Mouse (Mus musculus) liver (tissue): ENCODE data around the gene Inafm2.

Experiments used
- DNase-seq: peaks from one replicate; pipeline ENCODE4 v3.0.0-alpha.2; 2020; ENCODE audit warnings: mixed read lengths

Gene Inafm2

DNA sequence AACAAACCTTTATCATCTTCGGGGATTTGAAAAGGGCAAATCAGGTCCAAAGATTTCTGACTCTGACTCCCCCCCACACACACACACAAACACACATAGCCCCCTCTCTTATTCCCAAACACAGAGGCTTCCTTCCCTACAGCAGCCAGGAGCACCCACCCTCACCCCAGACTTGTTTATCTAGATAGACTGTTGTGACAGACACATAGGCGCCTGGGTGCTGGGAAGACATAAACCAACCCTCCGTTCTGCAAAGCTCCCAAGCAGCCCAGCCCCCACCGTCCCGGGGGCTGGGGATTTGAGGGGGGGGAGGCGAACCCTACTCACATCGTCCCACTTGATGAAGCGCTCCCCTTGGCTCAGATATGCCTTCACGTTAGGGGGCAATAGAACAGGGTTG is 17.6 kb upstream of the Inafm2 start:
- DNase-seq, result no peak

DNA sequence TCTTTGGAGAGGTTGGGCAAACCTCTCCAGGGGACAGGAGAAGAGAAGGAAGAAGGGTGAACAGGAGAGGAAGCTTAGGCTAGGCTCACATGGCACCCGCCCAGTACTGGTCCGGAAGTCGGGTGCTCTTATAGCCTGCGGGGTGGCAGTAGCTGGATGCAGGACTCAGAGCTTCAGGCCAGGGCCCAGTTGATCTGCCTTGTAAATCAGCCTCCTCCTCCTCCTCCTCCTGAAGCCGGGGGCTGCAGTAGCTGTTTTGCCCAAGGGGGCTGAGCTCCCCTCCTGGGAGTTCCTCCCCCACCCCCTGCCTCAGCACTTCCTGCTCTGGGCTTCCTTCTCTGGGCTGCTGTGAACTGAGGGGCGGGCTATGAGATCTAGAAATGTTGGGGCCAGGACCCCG is 17.2 kb upstream of the Inafm2 start, which contains the start of gene Plcb2:
Plcb2 (minus strand) TSS at position 102 of the 400 bp plus-strand sequence.
- no peak for DNase-seq

DNA sequence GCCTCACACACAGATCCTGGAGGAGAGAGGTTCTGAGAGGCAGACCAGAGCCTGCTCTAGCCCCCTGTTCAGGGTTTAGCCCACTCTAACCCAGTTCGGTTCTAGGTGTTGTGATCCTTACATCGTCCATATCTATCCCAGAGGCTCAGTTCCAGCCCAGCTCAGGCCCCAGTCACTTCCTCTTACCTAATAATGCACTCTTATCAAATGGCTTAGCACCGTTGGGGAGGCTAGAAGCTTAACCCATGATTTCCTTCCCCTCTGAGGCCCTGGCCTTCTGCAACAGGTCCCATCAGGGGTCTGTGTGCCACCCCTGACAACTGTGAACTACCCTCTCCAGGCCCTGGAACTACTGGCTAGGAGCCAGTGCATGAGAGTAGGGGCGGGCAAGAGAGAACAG is 16.4 kb upstream of the Inafm2 start:
- DNase-seq, result no peak

DNA sequence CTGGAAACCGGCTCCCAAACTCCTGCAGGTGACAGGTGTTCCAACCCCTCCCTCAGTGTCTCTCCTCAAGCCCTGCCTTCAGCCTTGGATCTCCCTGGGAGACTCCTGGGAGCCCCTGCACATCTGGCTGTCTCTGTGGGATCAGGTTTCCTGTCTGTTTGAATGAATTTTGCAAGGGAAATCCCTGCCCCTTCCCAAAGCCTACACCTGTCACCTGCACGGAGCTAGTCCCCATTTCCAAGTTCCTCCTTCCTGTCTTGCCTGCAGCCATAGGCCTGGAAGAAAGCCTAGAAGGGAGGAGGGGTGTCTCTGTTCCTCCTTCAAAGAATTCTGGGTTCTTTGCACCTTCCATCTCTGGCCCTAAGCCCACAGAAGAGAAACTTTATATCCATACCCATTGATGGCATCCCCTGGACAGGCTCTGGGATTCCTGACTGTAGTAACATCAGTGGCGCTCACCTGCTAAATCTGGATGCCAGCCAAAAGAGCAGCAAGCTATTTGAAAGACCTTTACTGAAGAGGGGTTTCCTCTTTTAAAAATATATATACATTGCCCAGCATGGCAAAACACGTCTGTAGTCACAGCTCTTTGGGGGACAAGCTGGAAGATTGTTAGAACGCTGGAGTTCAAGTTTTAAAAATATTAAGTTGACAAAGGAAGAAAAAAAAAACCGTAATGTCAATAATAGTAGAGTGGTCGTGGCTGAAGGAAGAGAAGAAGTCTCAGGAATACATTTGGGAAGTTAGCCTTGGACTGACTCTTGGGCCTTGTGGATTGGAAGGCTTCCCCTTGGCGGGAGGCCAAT is 15.5 kb upstream of the Inafm2 start:
- no peak for DNase-seq

DNA sequence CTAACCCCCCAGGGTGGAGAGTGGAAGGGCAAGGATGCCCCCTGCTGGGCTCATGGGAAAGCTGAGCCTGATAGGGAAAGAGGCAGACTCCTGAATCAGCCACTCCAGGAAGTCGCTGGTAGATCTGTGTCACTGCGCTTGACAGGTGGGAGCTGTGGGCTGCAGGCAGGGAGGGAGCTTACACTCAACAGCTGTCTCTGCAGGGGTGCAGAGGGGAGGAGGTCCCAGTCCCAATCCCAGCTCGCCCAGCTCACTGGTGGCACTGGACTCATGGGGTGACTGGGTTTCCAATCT is 15.0 kb upstream of the Inafm2 start:
- peak; percentile 75 for DNase-seq

DNA sequence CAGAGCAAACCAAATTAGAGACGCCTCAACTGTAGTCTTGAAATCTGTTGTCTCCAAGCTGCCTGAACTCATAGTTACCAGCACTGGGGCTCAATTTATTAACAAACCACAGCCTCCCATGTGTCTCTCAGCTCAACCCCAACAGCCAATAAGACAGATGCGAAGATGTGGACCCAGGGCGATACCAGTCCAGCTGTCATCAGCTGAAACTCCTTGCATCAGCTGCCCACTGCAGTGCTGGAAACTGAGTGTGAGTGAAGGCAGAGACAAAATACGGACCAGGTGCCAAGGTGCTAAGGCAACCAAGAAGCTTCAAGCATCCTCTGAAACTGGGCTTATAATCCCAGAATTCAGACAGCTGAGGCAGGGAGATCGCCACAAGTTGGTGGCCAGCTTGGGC is 13.6 kb upstream of the Inafm2 start:
- DNase-seq, result no peak

DNA sequence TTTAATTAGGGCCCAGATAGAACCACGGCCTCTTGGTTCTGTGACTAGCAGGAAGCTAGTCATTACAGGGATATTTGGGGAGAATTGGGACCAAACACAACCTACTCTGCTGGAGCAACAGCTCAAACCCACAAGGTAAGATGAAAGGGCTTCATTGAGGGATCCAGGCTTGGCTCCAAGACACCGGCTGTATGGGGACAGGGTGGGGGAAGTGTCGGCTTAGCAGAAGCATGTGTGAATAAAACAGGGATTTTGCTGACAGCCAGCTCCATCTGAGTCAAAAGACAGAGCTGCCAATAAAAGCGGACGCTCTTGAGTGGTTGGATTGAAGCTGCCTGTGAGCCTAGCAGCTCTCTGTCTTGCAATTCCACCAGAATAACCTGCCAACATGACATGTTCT is 12.2 kb upstream of the Inafm2 start:
- no peak for DNase-seq

DNA sequence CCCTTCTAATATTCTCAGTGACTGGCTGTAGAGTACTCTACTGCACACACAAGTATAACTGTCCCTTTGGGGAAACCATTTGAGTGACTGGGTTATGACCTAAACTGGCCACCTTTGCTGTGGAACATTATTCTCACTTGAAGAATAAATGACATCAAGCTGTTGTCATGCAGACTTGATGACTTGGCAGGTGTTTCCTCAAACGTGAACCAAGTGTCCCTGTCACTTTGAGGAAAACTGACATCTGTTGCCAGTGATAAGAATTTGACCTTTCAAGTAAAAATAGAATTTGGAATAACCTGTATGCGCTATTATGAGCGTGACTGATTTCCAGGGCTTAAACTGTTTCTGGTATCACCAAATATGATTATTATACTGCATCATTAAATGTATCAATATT is 5.2 kb upstream of the Inafm2 start:
- DNase-seq, result no peak

DNA sequence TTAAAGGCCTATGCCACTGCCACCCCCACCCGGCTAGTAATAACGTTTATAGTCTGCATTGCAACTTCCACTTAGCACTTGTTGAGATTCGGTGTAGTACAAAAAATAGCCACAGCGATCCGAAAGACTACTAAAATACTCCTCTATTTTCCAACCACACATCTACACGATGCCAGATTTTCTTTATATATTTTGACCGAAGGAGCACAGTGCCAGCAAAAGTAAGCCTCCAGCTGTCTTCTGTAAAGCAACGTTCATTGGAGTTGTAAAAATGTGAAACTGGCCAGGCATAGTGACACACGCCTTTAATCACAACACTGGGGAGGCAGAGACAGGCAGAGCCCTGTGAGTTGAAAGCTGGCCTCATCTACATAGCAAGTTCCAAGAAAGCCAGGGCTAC is 4.4 kb upstream of the Inafm2 start:
- no peak for DNase-seq

DNA sequence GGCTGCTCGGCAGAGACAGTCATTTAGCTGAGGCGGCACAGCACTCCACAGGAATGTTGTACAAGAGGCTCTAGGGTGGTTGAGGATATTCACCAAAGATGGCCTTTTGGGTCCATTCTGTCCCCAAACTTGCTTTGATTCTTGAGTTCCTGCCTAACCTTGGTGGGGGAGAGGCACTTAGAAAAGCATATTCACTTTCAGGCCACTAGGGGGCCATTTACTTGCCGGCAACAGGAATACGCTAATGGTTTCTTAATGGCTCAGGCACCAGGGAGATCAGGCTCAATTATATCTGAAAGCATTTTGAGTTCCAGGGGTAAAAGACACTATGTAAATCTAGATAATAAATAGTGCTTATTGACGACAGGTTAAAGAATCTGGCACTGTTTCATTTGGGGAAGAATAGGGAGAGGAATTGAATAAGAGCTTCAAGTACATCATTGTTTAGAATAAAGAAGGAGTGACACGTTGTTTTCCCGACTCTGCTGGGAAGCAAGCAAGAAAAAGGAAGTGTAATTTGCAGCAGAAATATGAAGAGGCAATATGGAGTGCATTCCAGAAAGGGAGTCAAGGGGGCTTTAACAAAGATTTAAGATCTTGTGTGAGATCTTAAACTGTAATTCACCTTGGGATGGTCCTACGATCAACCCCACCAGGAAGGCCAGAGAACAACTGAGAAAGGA is 2.2 kb upstream of the Inafm2 start:
- no peak for DNase-seq

DNA sequence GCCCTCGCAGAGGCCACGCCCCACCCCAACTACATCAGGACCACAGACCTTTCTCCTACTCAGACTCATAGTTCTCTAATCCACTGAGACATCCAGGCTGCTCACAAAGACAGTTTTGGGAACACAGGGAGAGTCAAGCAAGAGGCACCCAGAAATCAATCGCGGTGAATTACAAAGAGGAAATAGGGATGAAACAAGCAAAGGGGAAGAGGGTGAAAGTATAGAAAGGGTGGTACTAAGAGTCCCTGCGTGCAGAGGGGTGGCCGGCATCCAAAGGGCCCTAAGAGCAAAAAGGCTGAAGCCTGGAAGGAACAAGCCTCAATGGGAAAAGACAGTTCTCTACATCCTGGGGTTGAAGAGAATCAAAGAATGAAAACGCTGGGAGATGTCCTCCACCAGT is 937 bp upstream of the Inafm2 start:
- no peak for DNase-seq

DNA sequence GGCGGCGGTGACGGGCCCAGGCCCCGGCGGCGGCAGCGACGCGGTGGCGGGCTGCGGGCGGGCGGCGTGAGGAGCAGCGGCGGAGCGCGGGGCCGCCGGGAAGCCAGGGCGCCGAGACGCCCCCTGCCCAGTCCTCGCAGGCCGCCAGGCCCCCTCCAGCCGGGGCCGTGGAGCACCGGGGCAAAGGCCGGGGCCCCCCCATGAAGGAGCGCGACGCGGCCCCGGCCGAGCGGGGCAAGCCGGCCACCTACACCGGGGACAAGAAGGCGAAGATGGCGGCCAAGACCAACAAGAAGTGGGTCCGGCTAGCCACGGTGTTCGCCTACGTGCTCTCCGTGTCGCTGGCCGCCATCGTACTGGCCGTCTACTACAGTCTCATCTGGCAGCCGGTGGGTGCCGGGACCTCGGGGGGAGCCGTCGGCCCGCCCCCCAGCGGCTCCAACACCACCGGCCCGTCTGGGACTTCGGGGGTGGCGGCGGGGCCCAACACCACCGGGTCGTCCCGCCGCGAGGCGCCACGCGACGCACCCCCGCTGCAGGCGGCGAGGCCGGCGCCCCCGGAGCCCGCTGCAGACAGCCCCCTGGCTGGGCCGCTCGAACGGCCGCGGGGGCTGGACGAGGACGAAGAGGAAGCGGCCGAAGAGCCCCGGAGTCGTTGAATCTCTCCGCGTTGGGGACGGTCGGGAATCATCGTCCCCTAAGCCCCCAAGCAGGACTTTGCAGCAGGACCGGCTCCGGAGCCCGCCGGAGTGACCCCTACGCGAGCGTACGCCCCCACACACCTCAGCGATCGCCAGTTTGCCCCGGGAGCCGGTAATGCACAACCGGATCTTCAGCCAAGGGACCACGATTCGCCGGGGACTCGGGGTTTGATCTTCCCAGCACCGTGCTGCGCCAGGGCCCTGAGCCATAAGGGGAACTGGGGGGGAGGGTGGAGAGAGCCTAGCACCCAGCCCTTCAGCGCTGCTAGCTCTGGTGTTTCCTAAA is 650 bp downstream of the Inafm2 start:
- DNase-seq, result peak; percentile 53

DNA sequence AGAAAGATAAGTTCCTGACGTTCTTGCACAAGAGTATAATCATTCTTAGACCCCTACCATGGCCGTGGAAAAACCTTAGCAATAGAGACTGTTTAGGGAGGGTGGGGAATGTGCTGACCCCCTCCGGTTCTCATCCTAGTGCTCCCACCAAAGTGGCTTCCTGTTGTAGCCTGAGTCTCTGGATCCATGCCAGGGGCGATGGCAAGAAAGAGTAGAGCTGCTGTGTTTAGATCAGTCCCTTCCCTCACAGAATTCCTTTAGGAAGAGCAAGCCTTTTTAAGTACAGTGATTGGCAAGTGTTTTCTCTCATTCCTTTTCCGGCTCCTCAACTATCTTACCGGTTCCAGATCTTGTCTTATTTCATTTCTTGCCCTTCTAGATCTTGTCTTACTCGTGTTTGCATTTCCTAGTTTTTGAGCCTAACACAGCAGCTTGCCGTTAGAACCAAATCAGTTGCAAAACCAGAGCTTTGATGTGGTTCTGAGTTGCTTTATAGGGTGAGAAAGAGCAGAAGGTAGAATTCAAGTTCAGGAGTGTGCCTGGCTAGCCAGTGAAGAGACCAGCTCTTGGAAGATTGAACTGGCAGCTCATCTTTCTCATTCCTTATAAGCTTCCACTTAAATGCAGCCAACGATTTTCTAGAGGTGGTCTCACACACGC is 1.9 kb downstream of the Inafm2 start:
- no peak for DNase-seq

DNA sequence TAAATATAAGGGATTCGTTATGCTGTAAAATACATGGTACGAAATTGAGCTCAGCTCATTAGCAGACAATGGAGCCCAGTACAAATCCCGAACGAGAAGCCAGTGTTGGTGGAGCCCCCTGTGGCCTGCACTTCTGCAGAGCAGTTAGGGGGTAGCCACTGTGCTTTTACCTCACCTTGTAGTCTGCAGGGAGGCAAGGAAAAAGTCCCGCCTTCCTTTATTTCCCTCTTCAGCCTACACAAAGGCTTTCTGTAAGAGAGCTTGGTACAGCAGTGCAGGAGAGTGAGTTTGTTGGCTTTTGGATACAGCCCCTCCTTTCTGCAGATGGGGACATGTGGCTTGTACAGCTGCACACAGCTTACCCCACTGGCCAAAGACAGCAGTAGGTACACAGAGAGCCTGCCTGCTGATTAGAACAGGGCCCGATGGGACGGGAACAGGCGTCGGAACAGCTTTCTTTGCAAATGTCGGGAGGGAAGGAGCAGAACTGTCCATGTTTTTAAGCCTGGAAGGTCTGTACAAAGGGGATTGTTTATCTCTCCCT is 3.9 kb downstream of the Inafm2 start:
- DNase-seq, result no peak

DNA sequence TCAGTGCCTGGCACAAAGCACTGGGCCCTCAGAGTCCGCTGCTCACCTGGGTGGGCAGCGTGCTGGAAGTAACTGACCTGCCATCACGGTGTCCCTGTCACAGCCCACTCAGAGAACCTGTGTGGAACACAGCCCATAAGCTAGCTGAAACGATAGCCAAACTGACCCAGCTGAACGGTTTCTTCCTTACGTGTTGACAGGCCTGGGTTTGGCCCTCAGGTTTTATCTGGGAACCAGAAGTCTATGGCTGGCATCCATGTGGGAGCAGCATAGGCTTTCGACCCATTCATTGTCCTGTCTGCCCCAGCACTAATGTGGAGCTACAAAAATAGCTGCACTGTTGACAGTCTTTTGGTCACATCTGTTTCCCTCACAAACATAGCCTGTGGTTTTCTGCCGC is 4.9 kb downstream of the Inafm2 start:
- DNase-seq, result no peak

DNA sequence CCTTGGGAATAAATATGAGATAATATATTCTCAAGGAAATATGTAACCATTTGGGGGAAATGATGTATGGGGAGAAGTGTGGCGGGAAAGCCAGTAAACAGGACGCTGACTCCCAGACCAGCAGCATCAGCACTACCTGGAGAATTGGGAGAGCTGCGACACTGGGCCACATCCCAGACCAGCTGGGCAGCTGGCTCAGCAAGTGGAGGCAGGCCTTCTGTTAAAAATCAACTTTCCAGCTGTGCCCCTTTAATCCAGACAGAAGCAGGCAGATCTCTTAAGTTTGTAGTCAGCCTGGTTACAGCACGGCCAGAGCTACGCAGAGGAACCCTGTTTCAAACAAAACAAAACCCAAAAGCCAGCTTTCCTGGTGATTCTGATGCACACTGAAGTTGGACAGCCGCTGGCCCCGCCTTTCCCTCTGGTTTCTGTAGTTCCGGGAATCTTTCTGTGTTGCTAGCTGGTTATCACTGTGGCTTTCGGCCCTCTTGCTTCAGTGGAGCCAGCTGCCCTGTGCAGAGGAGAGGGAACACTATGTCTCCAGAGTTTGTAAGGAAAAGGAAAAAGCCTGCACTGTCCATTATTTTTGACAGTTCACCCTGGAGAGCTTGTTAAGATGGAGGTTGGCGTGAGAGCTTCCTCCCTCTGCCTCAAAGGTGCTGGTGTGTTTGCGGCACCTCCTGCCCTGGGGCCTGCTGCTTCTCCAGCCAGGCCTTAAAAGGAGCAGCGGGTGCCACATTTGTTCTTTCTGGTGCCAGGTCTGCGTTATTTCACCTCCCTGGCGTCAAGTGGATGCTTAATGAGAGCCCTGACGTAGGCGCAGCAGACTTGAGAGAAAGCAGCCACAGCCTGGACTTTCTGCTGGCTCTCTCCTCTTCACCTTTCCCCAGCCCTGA is 6.6 kb downstream of the Inafm2 start:
- peak; percentile 64 for DNase-seq

DNA sequence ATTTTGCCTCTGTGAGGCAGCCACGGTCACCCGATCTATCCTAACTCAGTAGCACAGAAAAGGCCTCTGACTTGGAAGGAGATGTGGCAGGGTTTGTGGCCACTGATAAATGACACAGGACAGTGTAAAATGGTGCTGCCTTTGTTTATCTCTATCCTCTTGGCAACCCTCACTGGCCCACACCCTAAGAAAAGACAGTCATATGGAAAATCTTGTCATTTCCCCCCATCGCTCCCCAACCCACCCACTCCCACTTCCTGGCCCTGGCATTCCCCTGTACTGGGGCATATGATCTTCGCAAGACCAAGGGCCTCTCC is 7.2 kb downstream of the Inafm2 start:
- peak; percentile 47 for DNase-seq

DNA sequence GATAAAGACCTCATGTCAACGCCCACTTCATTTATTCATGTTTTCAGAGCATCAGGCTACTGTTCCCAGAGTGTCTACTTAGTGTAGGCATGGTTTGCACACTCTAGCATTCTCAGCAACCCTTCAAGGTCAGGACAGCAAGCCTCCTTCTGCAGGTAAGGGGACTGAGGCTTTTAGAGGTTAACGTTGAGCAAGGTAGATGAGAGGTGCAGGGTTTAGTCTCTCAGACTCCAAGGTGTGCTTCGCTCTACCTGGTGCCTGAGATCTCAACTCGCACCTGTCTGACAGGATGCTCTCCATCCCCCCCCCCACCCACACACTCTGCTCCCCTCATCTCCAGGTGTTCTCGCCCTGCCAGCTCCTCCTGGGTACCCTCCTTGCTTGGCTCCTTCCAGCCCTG is 8.6 kb downstream of the Inafm2 start:
- DNase-seq, result no peak

DNA sequence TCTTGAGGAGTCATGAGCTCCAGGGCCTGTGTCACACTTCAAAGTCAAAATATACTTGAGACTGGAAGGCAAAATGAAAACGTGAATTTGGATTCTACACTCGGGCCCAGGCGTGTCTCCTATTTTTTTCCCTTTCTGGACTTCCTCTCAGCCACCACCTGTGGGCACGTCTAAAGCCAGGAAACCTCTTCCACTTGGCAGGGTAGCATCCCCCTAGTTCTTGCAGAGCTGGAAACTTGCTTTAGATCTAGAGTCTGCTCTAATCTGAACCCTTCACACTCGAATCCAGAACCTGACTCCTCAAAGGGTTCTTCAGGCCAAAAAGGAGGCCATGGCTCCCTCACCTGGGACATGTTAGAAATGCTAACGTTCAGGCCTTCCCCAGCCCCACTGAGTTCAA is 9.8 kb downstream of the Inafm2 start:
- no peak for DNase-seq

DNA sequence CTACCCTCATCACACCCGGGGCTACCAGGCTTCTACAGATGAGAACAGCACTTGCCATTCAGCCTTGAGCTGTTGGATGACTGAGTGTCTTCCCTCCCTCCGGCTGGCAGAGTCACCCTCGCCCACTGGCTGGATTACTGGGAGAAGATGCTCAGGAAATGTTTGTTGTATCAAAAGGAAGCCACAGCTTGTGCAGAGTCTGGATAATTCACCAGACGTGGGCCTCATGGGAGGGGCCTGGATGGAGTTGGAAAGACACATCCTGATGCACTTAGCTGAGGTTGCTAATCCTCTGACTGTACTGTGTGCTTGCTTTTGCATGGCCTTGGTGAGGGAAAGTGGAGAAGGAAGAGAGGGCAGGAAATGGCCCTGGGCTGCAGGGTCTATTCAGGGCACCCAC is 10.5 kb downstream of the Inafm2 start:
- no peak for DNase-seq

DNA sequence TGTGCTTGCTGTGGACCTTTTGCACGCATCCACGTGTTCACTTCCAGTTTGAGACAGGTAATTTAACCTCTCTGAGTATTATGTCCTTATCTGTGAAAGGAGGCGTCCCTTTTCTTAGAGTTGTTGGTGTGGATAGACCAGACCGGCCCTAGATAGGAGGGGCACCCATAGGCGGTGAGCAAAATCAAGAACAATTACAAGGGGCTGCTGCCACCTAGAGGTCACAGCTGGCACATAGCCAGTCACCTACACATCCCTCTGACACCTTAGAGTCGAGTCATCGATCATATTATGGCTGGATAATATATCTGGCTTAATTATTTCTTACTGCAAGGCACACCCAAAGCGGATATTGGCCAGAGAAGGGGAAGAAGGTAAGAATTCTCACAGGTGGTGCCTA is 14.3 kb downstream of the Inafm2 start:
- DNase-seq, result peak; percentile 83
